Mouse (Mus musculus) ES-E14 (cell line): ENCODE data around the gene Rgmb.

Experiments
- CHD2 ChIP-seq: IDR thresholded peaks from 2 replicates; pipeline ENCODE4 v1.6.1; 2014; ENCODE audit warnings: mild to moderate bottlenecking, low read depth, low read length, inconsistent platforms
- HCFC1 ChIP-seq: IDR thresholded peaks from 2 replicates; pipeline ENCODE4 v1.6.1; 2012; ENCODE audit warnings: low read length, inconsistent platforms, borderline replicate concordance; ENCODE audit not compliant: insufficient read depth
- MAFK ChIP-seq: IDR thresholded peaks from 2 replicates; pipeline ENCODE4 v1.6.1; 2014; ENCODE audit warnings: mild to moderate bottlenecking, low read depth, low read length, inconsistent platforms; ENCODE audit not compliant: insufficient read depth
- ZNF384 ChIP-seq: IDR thresholded peaks from 2 replicates; pipeline ENCODE4 v1.6.1; 2012; ENCODE audit warnings: low read depth, low read length, inconsistent platforms

DNA sequence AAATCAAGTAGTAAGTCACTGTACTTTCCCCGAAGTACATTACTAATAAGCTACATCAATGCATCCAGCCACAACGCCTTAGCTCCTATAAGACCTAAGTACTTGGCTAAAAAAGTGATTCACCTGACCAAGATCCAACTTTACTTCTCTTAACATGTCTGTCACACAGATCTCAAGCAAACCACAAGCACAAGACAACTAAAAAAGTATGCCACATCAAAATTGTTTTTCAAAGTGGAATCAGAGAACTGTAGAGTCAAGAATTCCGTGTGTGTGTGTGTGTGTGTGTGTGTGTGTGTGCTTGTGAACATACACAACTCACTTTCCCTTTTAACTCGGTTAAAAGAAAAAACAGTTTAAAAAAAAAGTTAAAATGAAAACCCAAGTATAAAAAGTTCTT lies 9.1 kb downstream of the Rgmb start:
- no peak for TF ChIP-seq ZNF384
- no peak for TF ChIP-seq CHD2
- TF ChIP-seq HCFC1 = no peak
- no peak for TF ChIP-seq MAFK
